Mouse (Mus musculus) cerebellum, adult 8-10 months (tissue): ENCODE data around the gene B020011L13Rik.
"Not testable (repeated sequence)": the region's sequence is repeated elsewhere in the genome, so short reads cannot be mapped to it uniquely, and the experiment has no call there.

ENCODE experiments used
- DNase-seq: peaks from one replicate; pipeline ENCODE4 v3.0.0; 2022

Gene B020011L13Rik

GRCm38 (mm10) chr1:117780833-117781232 lies at the start of gene B020011L13Rik:
B020011L13Rik (plus strand) TSS chr1:117781133.
- DNase-seq, result not testable (repeated sequence)

GRCm38 (mm10) chr1:117816271-117816670 lies 35.3 kb downstream of the B020011L13Rik start:
- DNase-seq, result not testable (repeated sequence)

- not testable (repeated sequence) for DNase-seq
These were observed 48.8 kb downstream of the B020011L13Rik start, which contains the start of gene Gm28360 for GRCm38 (mm10) chr1:117829781-117830180. Gm28360 (plus strand) TSS chr1:117830081.

GRCm38 (mm10) chr1:117851718-117852117 lies 70.8 kb downstream of the B020011L13Rik start:
- not testable (repeated sequence) for DNase-seq
